27 mouse cellular contexts compared by ENCODE assay signal in genomic region chr9:48082461-48082860, GRCm38 (mm10).
DNase-seq lines count a peak whose midpoint lies in the region; ATAC-seq and TF ChIP-seq lines count a peak whose summit lies in the region.
"Had no signal": no experiment of that assay in that cellular context is flagged by ENCODE, and none has a peak within 500 bp of the region (broad histone marks: within the 10 kb centered on the region; RNA-seq: fewer than 3 reads in every experiment).

No protein-coding gene starts in this region.

- no peaks in the 10 kb centered on the region for H3K9me3 ChIP-seq in hindbrain, embryonic 10.5 days
- no peaks in the 10 kb centered on the region for H3K9me3 ChIP-seq in hindbrain, postnatal 0 days (ENCODE audit: low read length)
- H3K9me3 ChIP-seq in forebrain, embryonic 16.5 days (ENCODE audit: control insufficient read depth, low read length), result no peaks in the 10 kb centered on the region
- H3K9me3 ChIP-seq: heart, embryonic 13.5 days; kidney, embryonic 15.5 days; limb, embryonic 12.5 days; liver, embryonic 15.5 days; midbrain, embryonic 12.5 days; neural tube, embryonic 12.5 days had no signal

- TF ChIP-seq CTCF in hindbrain, postnatal 0 days (IDR thresholded peaks at IDR 0.05; ENCODE audit: low read depth), result no peak
- no peak for TF ChIP-seq CTCF in testis, adult 2 months (IDR thresholded peaks at IDR 0.05; ENCODE audit: control insufficient read depth, insufficient read depth, insufficient replicate concordance, low read depth, low read length)

- no peak for DNase-seq in hindbrain, embryonic 10.5 days (ENCODE audit: low spot score)
- DNase-seq in hindbrain, postnatal 0 days (ENCODE audit: low spot score), result no peak
- DNase-seq in testis, postnatal 10 days (ENCODE audit: low spot score), result no peak
- DNase-seq in heart, postnatal 4 days, result no peak
- no peak for DNase-seq in T-cell, adult 2 months (ENCODE audit: low spot score)
- DNase-seq: adrenal gland, adult 2 months; cerebellum, adult 11 months; cerebellum, adult 9-10 months; cerebellum, postnatal 36 days; heart, postnatal 10 days; kidney, adult 11 months; kidney, postnatal 36 days; lung, postnatal 14 days had no signal

- H3K4me2 ChIP-seq in hindbrain, postnatal 0 days (ENCODE audit: low read depth, low read length), result no peak overlapping the region
- H3K4me2 ChIP-seq in forebrain, embryonic 16.5 days (ENCODE audit: low read length), result no peak overlapping the region
- H3K4me2 ChIP-seq: heart, embryonic 13.5 days; kidney, embryonic 15.5 days; limb, embryonic 12.5 days; liver, embryonic 15.5 days; lung, embryonic 14.5 days; midbrain, embryonic 12.5 days; neural tube, embryonic 12.5 days had no signal

- H3K4me3 ChIP-seq in hindbrain, embryonic 10.5 days, result no peak overlapping the region
- no peak overlapping the region for H3K4me3 ChIP-seq in hindbrain, postnatal 0 days (ENCODE audit: low read length)
- H3K4me3 ChIP-seq in testis, adult 2 months (ENCODE audit: control insufficient read depth, low read depth, low read length), result peak overlapping the region; percentile 4; the same call in 1 of the 2 replicates
- H3K4me3 ChIP-seq in forebrain, embryonic 16.5 days (replicated peaks; ENCODE audit: low read length), result no peak overlapping the region
- H3K4me3 ChIP-seq: heart, embryonic 13.5 days; kidney, embryonic 15.5 days; layer of hippocampus, adult 2 months; left cerebral cortex, adult 2 months; limb, embryonic 12.5 days; liver, embryonic 15.5 days; midbrain, embryonic 12.5 days; myocyte; neural tube, embryonic 12.5 days had no signal

- H3K27ac ChIP-seq in hindbrain, embryonic 10.5 days, result 0 out of 2 replicates have a peak overlapping the region, but pooled peaks have one; percentile 1
- no peak overlapping the region for H3K27ac ChIP-seq in hindbrain, postnatal 0 days
- no peak overlapping the region for H3K27ac ChIP-seq in testis, adult 2 months (ENCODE audit: control insufficient read depth, insufficient read depth, low read depth, low read length)
- peak overlapping the region; percentile 23 for H3K27ac ChIP-seq in forebrain, embryonic 16.5 days (ENCODE audit: low read length)
- H3K27ac ChIP-seq: heart, embryonic 13.5 days; kidney, embryonic 15.5 days; left cerebral cortex, adult 2 months; limb, embryonic 12.5 days; liver, embryonic 15.5 days; midbrain, embryonic 12.5 days; neural tube, embryonic 12.5 days had no signal

- H3K9ac ChIP-seq in hindbrain, postnatal 0 days (replicated peaks; ENCODE audit: low read length), result no peak overlapping the region
- no peak overlapping the region for H3K9ac ChIP-seq in forebrain, embryonic 16.5 days (replicated peaks; ENCODE audit: low read depth, low read length)
- H3K9ac ChIP-seq: heart, embryonic 13.5 days; kidney, embryonic 15.5 days; limb, embryonic 12.5 days; liver, embryonic 15.5 days; lung, embryonic 14.5 days; midbrain, embryonic 12.5 days; neural tube, embryonic 12.5 days had no signal

- H3K36me3 ChIP-seq in hindbrain, embryonic 10.5 days, result no peaks in the 10 kb centered on the region
- no peaks in the 10 kb centered on the region for H3K36me3 ChIP-seq in hindbrain, postnatal 0 days (ENCODE audit: insufficient read depth, low read length)
- no peaks in the 10 kb centered on the region for H3K36me3 ChIP-seq in testis, adult 2 months (ENCODE audit: control insufficient read depth, insufficient read depth, low read length)
- H3K36me3 ChIP-seq in forebrain, embryonic 16.5 days (ENCODE audit: control insufficient read depth, insufficient read depth), result no peaks in the 10 kb centered on the region
- H3K36me3 ChIP-seq: heart, embryonic 13.5 days; kidney, embryonic 15.5 days; limb, embryonic 12.5 days; liver, embryonic 15.5 days; midbrain, embryonic 12.5 days; neural tube, embryonic 12.5 days had no signal

- TF ChIP-seq POLR2A in testis, adult 2 months (IDR thresholded peaks at IDR 0.05; ENCODE audit: control insufficient read depth, low read depth, low read length), result no peak

- H3K4me1 ChIP-seq in hindbrain, embryonic 10.5 days (replicated peaks), result peaks cover 15% of the 10 kb centered on the region
- H3K4me1 ChIP-seq in hindbrain, postnatal 0 days (ENCODE audit: insufficient read depth, low read length), result no peaks in the 10 kb centered on the region
- no peaks in the 10 kb centered on the region for H3K4me1 ChIP-seq in testis, adult 2 months (ENCODE audit: control insufficient read depth, insufficient read depth, low read length)
- peaks cover 11% of the 10 kb centered on the region for H3K4me1 ChIP-seq in forebrain, embryonic 16.5 days (replicated peaks; ENCODE audit: control insufficient read depth, insufficient read depth, low read length)
- H3K4me1 ChIP-seq: heart, embryonic 13.5 days; kidney, embryonic 15.5 days; liver, embryonic 15.5 days; neural tube, embryonic 12.5 days had no signal

- 0 out of 2 replicates have a peak, but pooled peaks cover 3% of the 10 kb centered on the region for H3K27me3 ChIP-seq in hindbrain, embryonic 10.5 days (ENCODE audit: insufficient read depth, poor library complexity, severe bottlenecking)
- H3K27me3 ChIP-seq in hindbrain, postnatal 0 days (ENCODE audit: insufficient read depth, low read length), result no peaks in the 10 kb centered on the region
- no peaks in the 10 kb centered on the region for H3K27me3 ChIP-seq in testis, adult 2 months (ENCODE audit: control insufficient read depth, insufficient read depth, low read length)
- H3K27me3 ChIP-seq in forebrain, embryonic 16.5 days (replicated peaks; ENCODE audit: control insufficient read depth, insufficient read depth, low read length), result no peaks in the 10 kb centered on the region
- H3K27me3 ChIP-seq: kidney, embryonic 15.5 days; liver, embryonic 15.5 days; midbrain, embryonic 12.5 days; neural tube, embryonic 12.5 days had no signal

- WGBS in hindbrain, embryonic 10.5 days, result 49% methylated on average over 6 of the region's 6 CpGs
- 41% methylated on average over 6 of the region's 6 CpGs for WGBS in hindbrain, postnatal 0 days
- 14% methylated on average over 6 of the region's 6 CpGs for WGBS in forebrain, embryonic 16.5 days

- ATAC-seq in hindbrain, postnatal 0 days, result no peak
- no peak for ATAC-seq in forebrain, embryonic 16.5 days
- ATAC-seq: activated CD4-positive, CD25-positive, alpha-beta regulatory T cell, adult 4 months; Patski had no signal

Comparison
In these comparisons a context has a peak if more than half of its experiments do, and no peak if none do; other contexts are left out.
1. H3K27ac ChIP-seq: peak in hindbrain, embryonic 10.5 days (single experiment) and forebrain, embryonic 16.5 days (single experiment); none in hindbrain, postnatal 0 days (single experiment) and testis, adult 2 months (single experiment).